Mouse (Mus musculus): ENCODE data around the gene Ntrk2. TPM values are rescaled to one million over a fixed set of nuclear protein-coding genes. Genes with fewer than 3 reads are reported as not detected.

Gene Ntrk2
- polyA plus RNA-seq, 1 experiment from 2014 or later: 3.4 TPM

- H3K4me1 ChIP-seq (ENCODE audit: control insufficient read depth, insufficient read depth, low read length): no peaks in the 10 kb centered on the region; the same call in 1 of the 2 replicates
- H3K9ac ChIP-seq (ENCODE audit: low read length): no peak overlapping the region
- no peak overlapping the region for H3K4me3 ChIP-seq (ENCODE audit: low read length)
- no peaks in the 10 kb centered on the region for H3K36me3 ChIP-seq (ENCODE audit: control insufficient read depth, insufficient read depth)
- H3K4me2 ChIP-seq (ENCODE audit: low read depth, low read length): no peak overlapping the region
- H3K9me3 ChIP-seq (replicated peaks; ENCODE audit: control insufficient read depth, low read length): no peaks in the 10 kb centered on the region
- H3K27ac ChIP-seq (ENCODE audit: low read length): no peak overlapping the region
- 82% methylated on average over 11 of the region's 11 CpGs for WGBS
- H3K27me3 ChIP-seq (ENCODE audit: control insufficient read depth, insufficient read depth, low read length): no peaks in the 10 kb centered on the region
- no peak for ATAC-seq (replicated peaks; ENCODE audit: extremely low read depth, insufficient read depth, low FRiP score)
These were observed 152.0 kb downstream of the Ntrk2 start for GRCm38 (mm10) chr13:58958171-58958904.

DNA sequence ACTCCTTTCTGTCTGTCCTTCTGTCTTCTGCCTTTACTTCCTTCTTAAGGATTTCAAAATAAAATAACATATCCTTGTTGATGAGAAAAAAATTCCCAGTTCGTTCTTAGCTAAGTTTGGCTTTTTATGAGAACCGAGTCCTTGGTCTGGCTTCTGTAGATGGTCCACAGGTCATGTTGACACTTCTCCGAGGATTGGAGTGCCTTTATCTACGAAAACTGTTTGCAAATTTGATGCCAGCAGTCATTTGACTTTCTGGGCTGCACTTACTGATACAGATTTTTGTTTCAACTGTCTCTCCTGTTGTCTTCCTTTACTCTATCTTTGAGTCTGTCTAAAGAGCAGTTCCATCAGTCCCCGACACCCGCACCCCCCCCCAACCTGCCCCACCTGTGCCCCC lies 154.0 kb downstream of the Ntrk2 start:
- Histone ChIP-seq H3K4me2 (ENCODE audit: low read depth, low read length) (no peak overlapping the region), H3K27ac (ENCODE audit: low read length) (no peak overlapping the region), H3K36me3 (ENCODE audit: control insufficient read depth, insufficient read depth) (no peaks in the 10 kb centered on the region), H3K4me1 (ENCODE audit: control insufficient read depth, insufficient read depth, low read length) (no peaks in the 10 kb centered on the region; the same call in 1 of the 2 replicates), H3K4me3 (ENCODE audit: low read length) (no peak overlapping the region), H3K27me3 (ENCODE audit: control insufficient read depth, insufficient read depth, low read length) (no peaks in the 10 kb centered on the region), H3K9ac (ENCODE audit: low read length) (no peak overlapping the region), H3K9me3 (replicated peaks; ENCODE audit: control insufficient read depth, low read length) (no peaks in the 10 kb centered on the region)
- 63% methylated on average over 6 of the region's 6 CpGs for WGBS
- ATAC-seq (replicated peaks; ENCODE audit: extremely low read depth, insufficient read depth, low FRiP score): no peak

GRCm38 (mm10) chr13:58964701-58965359 lies 158.5 kb downstream of the Ntrk2 start:
- Histone ChIP-seq H3K4me3 (ENCODE audit: low read length) (no peak overlapping the region), H3K27me3 (ENCODE audit: control insufficient read depth, insufficient read depth, low read length) (no peaks in the 10 kb centered on the region), H3K4me1 (ENCODE audit: control insufficient read depth, insufficient read depth, low read length) (no peaks in the 10 kb centered on the region), H3K27ac (ENCODE audit: low read length) (no peak overlapping the region), H3K36me3 (ENCODE audit: control insufficient read depth, insufficient read depth) (no peaks in the 10 kb centered on the region), H3K4me2 (ENCODE audit: low read depth, low read length) (no peak overlapping the region), H3K9ac (ENCODE audit: low read length) (no peak overlapping the region), H3K9me3 (replicated peaks; ENCODE audit: control insufficient read depth, low read length) (no peaks in the 10 kb centered on the region)
- no peak for ATAC-seq (replicated peaks; ENCODE audit: extremely low read depth, insufficient read depth, low FRiP score)
- 80% methylated on average over 12 of the region's 12 CpGs for WGBS

GRCm38 (mm10) chr13:58965826-58966225 lies 159.5 kb downstream of the Ntrk2 start:
- no peak overlapping the region for H3K27ac ChIP-seq (ENCODE audit: low read length)
- no peak overlapping the region for H3K9ac ChIP-seq (ENCODE audit: low read length)
- no peaks in the 10 kb centered on the region for H3K4me1 ChIP-seq (ENCODE audit: control insufficient read depth, insufficient read depth, low read length)
- H3K4me2 ChIP-seq (ENCODE audit: low read depth, low read length): no peak overlapping the region
- WGBS: 84% methylated on average over 3 of the region's 3 CpGs
- H3K4me3 ChIP-seq (ENCODE audit: low read length): no peak overlapping the region
- no peaks in the 10 kb centered on the region for H3K27me3 ChIP-seq (ENCODE audit: control insufficient read depth, insufficient read depth, low read length)
- no peaks in the 10 kb centered on the region for H3K9me3 ChIP-seq (replicated peaks; ENCODE audit: control insufficient read depth, low read length)
- H3K36me3 ChIP-seq (ENCODE audit: control insufficient read depth, insufficient read depth): no peaks in the 10 kb centered on the region
- ATAC-seq (replicated peaks; ENCODE audit: extremely low read depth, insufficient read depth, low FRiP score): no peak

- ATAC-seq (replicated peaks; ENCODE audit: extremely low read depth, insufficient read depth, low FRiP score): no peak
- WGBS: 74% methylated on average over 3 of the region's 3 CpGs
- Histone ChIP-seq H3K9me3 (replicated peaks; ENCODE audit: control insufficient read depth, low read length) (no peaks in the 10 kb centered on the region), H3K4me2 (ENCODE audit: low read depth, low read length) (no peak overlapping the region), H3K27ac (ENCODE audit: low read length) (no peak overlapping the region), H3K27me3 (ENCODE audit: control insufficient read depth, insufficient read depth, low read length) (no peaks in the 10 kb centered on the region), H3K36me3 (ENCODE audit: control insufficient read depth, insufficient read depth) (no peaks in the 10 kb centered on the region), H3K4me1 (ENCODE audit: control insufficient read depth, insufficient read depth, low read length) (no peaks in the 10 kb centered on the region), H3K4me3 (ENCODE audit: low read length) (no peak overlapping the region), H3K9ac (ENCODE audit: low read length) (no peak overlapping the region)
These were observed 160.1 kb downstream of the Ntrk2 start for GRCm38 (mm10) chr13:58966466-58966865.

DNA sequence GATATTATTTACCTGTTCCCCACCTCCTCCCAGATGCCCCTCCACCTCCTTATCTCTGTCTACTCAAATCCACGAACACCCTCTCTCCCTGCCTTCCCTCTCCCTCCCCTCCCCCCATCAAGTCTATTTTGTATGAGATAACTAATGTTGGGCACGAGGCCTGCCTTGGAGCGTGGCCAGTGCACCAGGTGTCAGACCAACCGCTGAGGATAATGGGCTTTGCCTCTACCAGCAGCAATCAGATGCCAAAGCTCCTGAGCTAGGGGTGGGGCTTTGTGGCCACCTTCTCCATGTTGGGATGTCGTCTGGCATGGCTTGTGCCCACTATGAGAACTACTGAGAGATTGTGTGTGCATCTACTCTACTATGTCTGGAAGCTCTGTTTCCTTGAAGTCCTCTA lies 161.8 kb downstream of the Ntrk2 start:
- Histone ChIP-seq H3K27ac (ENCODE audit: low read length) (no peak overlapping the region), H3K27me3 (ENCODE audit: control insufficient read depth, insufficient read depth, low read length) (no peaks in the 10 kb centered on the region), H3K4me1 (ENCODE audit: control insufficient read depth, insufficient read depth, low read length) (no peaks in the 10 kb centered on the region), H3K4me2 (ENCODE audit: low read depth, low read length) (no peak overlapping the region), H3K4me3 (ENCODE audit: low read length) (no peak overlapping the region), H3K9me3 (replicated peaks; ENCODE audit: control insufficient read depth, low read length) (no peaks in the 10 kb centered on the region), H3K9ac (ENCODE audit: low read length) (no peak overlapping the region), H3K36me3 (ENCODE audit: control insufficient read depth, insufficient read depth) (no peaks in the 10 kb centered on the region)
- WGBS: 31% methylated on average over 5 of the region's 5 CpGs
- ATAC-seq (replicated peaks; ENCODE audit: extremely low read depth, insufficient read depth, low FRiP score): no peak

- H3K4me2 ChIP-seq (ENCODE audit: low read depth, low read length): no peak overlapping the region
- no peaks in the 10 kb centered on the region for H3K27me3 ChIP-seq (ENCODE audit: control insufficient read depth, insufficient read depth, low read length)
- H3K36me3 ChIP-seq (ENCODE audit: control insufficient read depth, insufficient read depth): no peaks in the 10 kb centered on the region
- H3K27ac ChIP-seq (ENCODE audit: low read length): no peak overlapping the region
- no peaks in the 10 kb centered on the region for H3K9me3 ChIP-seq (replicated peaks; ENCODE audit: control insufficient read depth, low read length)
- H3K4me1 ChIP-seq (ENCODE audit: control insufficient read depth, insufficient read depth, low read length): no peaks in the 10 kb centered on the region
- 42% methylated on average over 5 of the region's 5 CpGs for WGBS
- no peak for ATAC-seq (replicated peaks; ENCODE audit: extremely low read depth, insufficient read depth, low FRiP score)
- H3K9ac ChIP-seq (ENCODE audit: low read length): no peak overlapping the region
- H3K4me3 ChIP-seq (ENCODE audit: low read length): no peak overlapping the region
These were observed 165.1 kb downstream of the Ntrk2 start for GRCm38 (mm10) chr13:58971449-58971903.

DNA sequence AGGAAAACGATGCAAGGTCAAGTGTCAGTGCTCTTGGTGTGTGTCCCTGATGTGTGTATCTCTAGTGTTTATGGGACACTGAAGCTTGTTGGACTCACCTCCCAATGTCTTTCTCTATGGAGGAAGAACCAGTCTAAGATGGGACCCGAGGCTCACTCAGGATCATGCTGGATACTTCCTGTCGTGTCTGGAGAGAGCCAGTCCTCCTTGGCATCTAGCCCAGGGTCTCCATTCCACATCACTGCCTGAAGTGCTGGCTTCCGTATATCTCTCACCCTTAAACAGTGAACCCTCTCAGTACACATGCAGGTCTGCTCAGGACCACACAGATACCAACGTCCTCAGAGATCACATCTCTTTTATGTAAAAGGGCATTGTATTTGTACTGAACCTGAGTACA lies 166.1 kb downstream of the Ntrk2 start:
- Histone ChIP-seq H3K27ac (ENCODE audit: low read length) (no peak overlapping the region), H3K36me3 (ENCODE audit: control insufficient read depth, insufficient read depth) (no peaks in the 10 kb centered on the region), H3K4me3 (ENCODE audit: low read length) (no peak overlapping the region), H3K4me2 (ENCODE audit: low read depth, low read length) (no peak overlapping the region), H3K4me1 (ENCODE audit: control insufficient read depth, insufficient read depth, low read length) (no peaks in the 10 kb centered on the region), H3K9ac (ENCODE audit: low read length) (no peak overlapping the region), H3K9me3 (replicated peaks; ENCODE audit: control insufficient read depth, low read length) (no peaks in the 10 kb centered on the region), H3K27me3 (ENCODE audit: control insufficient read depth, insufficient read depth, low read length) (no peaks in the 10 kb centered on the region)
- no peak; the same call in 1 of the 2 replicates for ATAC-seq (replicated peaks; ENCODE audit: extremely low read depth, insufficient read depth, low FRiP score)
- WGBS: 24% methylated on average over 5 of the region's 5 CpGs

- H3K36me3 ChIP-seq (ENCODE audit: control insufficient read depth, insufficient read depth): no peaks in the 10 kb centered on the region
- H3K4me1 ChIP-seq (ENCODE audit: control insufficient read depth, insufficient read depth, low read length): peaks cover 2% of the 10 kb centered on the region; the same call in 1 of the 2 replicates
- no peaks in the 10 kb centered on the region for H3K27me3 ChIP-seq (ENCODE audit: control insufficient read depth, insufficient read depth, low read length)
- 57% methylated on average over 5 of the region's 5 CpGs for WGBS
- H3K4me2 ChIP-seq (ENCODE audit: low read depth, low read length): no peak overlapping the region
- no peak for ATAC-seq (replicated peaks; ENCODE audit: extremely low read depth, insufficient read depth, low FRiP score)
- no peaks in the 10 kb centered on the region for H3K9me3 ChIP-seq (replicated peaks; ENCODE audit: control insufficient read depth, low read length)
- H3K4me3 ChIP-seq (ENCODE audit: low read length): no peak overlapping the region
- no peak overlapping the region for H3K27ac ChIP-seq (ENCODE audit: low read length)
- no peak overlapping the region for H3K9ac ChIP-seq (ENCODE audit: low read length)
These were observed 190.1 kb downstream of the Ntrk2 start for GRCm38 (mm10) chr13:58996447-58996846.

Measured in heart, embryonic 16.5 days (tissue).